Mouse (Mus musculus): ENCODE measurements around the gene Ssh1. TPM values are rescaled to one million over a fixed set of nuclear protein-coding genes. Genes with fewer than 3 reads are reported as not detected.

Ssh1 gene
- polyA plus RNA-seq, 1 experiment from 2014 or later: 28.2 TPM

DNA sequence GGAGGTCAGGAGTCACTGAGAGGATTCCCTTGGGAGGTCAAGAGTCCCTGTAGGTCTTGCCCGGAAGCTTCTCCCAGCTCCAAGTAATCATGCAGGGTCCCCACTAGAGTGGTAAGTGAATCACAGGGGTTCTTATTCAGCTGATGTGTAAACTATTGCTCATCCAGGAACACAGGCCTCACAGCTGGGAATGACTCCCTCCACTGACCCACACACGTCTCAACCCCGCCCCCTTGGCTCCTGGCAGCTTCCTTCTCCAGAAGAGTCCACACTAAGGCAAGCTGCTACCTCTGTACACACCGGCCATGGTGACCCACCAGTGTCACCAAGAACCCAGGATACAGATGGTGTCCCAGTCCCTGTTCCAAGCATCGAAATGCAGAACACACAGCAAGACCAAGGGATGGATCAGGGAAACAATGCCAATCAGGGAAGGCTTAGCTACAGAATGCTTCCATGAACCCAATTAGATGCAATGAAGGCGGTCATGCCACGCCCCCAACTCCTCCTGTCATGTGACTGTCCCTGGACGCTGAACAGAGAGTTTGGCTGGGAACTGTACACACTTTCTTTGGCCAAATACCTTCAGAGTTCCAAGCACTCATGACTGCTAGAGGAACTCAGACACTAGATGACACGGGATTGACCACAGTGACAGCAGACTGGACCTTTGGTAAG lies 18.0 kb downstream of the Ssh1 start:
- no peaks in the 10 kb centered on the region for H3K9me3 ChIP-seq (ENCODE audit: control insufficient read depth, low read length)
- 69% methylated on average over 9 of the region's 9 CpGs for WGBS
- no peak overlapping the region for H3K4me3 ChIP-seq (ENCODE audit: low read length)
- H3K4me1 ChIP-seq (ENCODE audit: control insufficient read depth, insufficient read depth, low read length): peaks cover 39% of the 10 kb centered on the region
- H3K27ac ChIP-seq (ENCODE audit: low read depth, low read length): no peak overlapping the region; the same call in 1 of the 2 replicates
- ATAC-seq (ENCODE audit: low FRiP score, low TSS enrichment): no peak
- H3K36me3 ChIP-seq (ENCODE audit: control insufficient read depth, insufficient read depth, low read length): peaks cover 8% of the 10 kb centered on the region; the same call in 1 of the 2 replicates
- no peak overlapping the region for H3K9ac ChIP-seq (ENCODE audit: low read depth, low read length)
- H3K27me3 ChIP-seq (ENCODE audit: control insufficient read depth, insufficient read depth, low read length): no peaks in the 10 kb centered on the region
- H3K4me2 ChIP-seq (replicated peaks; ENCODE audit: low read depth, low read length): no peak overlapping the region

DNA sequence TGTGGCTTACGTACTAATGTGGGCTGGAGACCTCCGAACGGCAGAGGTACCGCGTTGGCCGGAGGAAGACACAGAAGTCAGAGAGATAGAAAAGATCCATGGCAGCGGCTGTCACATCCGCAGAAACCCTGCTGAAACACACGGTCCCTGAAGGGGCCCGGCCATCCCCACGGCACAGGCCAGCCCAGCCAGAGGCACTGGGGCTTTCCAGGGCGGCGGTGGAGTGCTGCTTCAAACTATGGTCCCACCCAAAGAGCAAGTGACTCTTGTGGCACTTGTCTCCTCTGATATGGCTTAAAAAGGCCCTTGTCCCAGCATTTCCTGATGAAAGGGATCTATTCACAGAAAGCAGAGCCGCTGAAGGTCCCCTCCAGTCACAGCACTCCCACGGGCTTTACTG lies 19.1 kb downstream of the Ssh1 start:
- peak overlapping the region; percentile 40; the same call in 1 of the 2 replicates for H3K9ac ChIP-seq (ENCODE audit: low read depth, low read length)
- H3K4me2 ChIP-seq (replicated peaks; ENCODE audit: low read depth, low read length): no peak overlapping the region
- WGBS: 46% methylated on average over 15 of the region's 15 CpGs
- H3K27ac ChIP-seq (ENCODE audit: low read depth, low read length): 0 out of 2 replicates have a peak overlapping the region, but pooled peaks have one; percentile 55
- no peaks in the 10 kb centered on the region for H3K9me3 ChIP-seq (ENCODE audit: control insufficient read depth, low read length)
- H3K27me3 ChIP-seq (ENCODE audit: control insufficient read depth, insufficient read depth, low read length): no peaks in the 10 kb centered on the region
- ATAC-seq (ENCODE audit: low FRiP score, low TSS enrichment): no peak
- no peak overlapping the region for H3K4me3 ChIP-seq (ENCODE audit: low read length)
- peaks cover 15% of the 10 kb centered on the region for H3K36me3 ChIP-seq (ENCODE audit: control insufficient read depth, insufficient read depth, low read length)
- H3K4me1 ChIP-seq (ENCODE audit: control insufficient read depth, insufficient read depth, low read length): peaks cover 39% of the 10 kb centered on the region

DNA sequence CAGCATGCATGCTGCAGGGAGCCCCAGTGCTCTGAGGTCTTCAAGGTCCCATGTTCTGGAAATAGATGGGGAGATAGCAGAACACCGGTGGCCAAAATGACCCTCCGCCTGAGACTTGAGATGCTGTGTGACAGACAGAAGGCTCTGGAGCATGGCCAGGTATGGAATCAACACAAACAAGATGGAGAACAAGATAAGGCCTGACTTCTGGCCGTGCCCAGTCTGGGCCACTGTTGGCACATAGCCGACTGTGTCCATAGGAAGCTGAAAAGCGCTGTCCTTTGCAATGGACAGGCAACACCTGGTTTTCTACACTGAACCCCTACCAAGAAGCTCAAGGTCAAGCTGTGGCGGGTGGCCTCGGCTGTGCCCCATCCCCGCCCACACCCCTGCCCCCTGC lies 19.9 kb downstream of the Ssh1 start:
- Histone ChIP-seq H3K9ac (ENCODE audit: low read depth, low read length) (no peak overlapping the region; the same call in 1 of the 2 replicates), H3K27me3 (ENCODE audit: control insufficient read depth, insufficient read depth, low read length) (no peaks in the 10 kb centered on the region), H3K4me1 (ENCODE audit: control insufficient read depth, insufficient read depth, low read length) (peaks cover 39% of the 10 kb centered on the region), H3K4me2 (replicated peaks; ENCODE audit: low read depth, low read length) (no peak overlapping the region), H3K9me3 (ENCODE audit: control insufficient read depth, low read length) (no peaks in the 10 kb centered on the region), H3K27ac (ENCODE audit: low read depth, low read length) (peak overlapping the region; percentile 55; the same call in 1 of the 2 replicates), H3K4me3 (ENCODE audit: low read length) (no peak overlapping the region), H3K36me3 (ENCODE audit: control insufficient read depth, insufficient read depth, low read length) (peaks cover 20% of the 10 kb centered on the region)
- ATAC-seq (ENCODE audit: low FRiP score, low TSS enrichment): peak; percentile 17; the same call in 1 of the 2 replicates
- 75% methylated on average over 8 of the region's 8 CpGs for WGBS

DNA sequence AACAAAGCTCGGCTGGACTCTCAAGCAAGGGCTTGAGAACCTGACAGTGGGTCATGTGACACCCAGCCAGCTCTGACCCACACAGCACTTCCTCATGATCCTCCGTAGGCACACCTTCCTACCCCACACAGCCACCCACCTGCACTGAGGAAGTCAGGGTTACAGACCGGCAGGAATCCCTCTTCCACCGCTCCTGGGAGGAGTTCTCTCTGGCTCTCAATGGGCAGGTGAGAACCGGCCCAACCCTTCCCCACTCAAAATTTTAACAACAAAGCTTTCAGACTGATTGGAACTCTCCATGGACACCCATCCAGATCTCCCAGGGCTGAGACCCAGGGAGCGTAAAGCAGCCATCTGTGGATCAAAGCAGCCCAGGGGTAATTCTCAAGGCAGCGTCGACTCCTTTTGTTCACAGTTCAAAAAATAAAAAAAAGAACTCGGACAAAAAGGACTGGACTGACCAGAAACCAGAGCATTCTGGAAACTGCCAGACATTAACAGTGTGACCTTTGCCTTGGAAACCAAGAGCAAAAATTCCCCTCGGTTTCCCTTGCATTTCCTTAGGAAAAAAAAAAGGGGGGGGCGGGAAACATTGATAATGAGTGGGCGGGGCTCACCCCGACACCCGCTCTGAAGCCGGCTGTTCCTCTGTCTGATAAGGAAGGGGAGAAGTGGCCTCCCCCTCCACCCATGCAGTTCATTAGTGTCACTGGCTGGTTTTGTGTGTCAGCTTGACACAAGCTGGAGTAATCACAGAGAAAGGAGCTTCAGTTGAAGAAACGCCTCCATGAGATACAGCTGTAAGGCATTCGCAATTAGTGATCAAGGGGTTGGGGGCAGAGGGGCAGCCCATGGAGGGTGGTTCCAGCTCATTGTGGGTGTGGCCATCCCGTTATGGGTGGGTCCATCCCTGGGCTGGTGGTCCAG lies 20.8 kb downstream of the Ssh1 start:
- peaks cover 39% of the 10 kb centered on the region for H3K4me1 ChIP-seq (ENCODE audit: control insufficient read depth, insufficient read depth, low read length)
- no peaks in the 10 kb centered on the region for H3K9me3 ChIP-seq (ENCODE audit: control insufficient read depth, low read length)
- H3K27ac ChIP-seq (ENCODE audit: low read depth, low read length): peak overlapping the region; percentile 84
- WGBS: 12% methylated on average over 18 of the region's 18 CpGs
- 0 out of 2 replicates have a peak overlapping the region, but pooled peaks have one; percentile 1 for H3K4me3 ChIP-seq (ENCODE audit: low read length)
- no peak overlapping the region; the same call in 1 of the 2 replicates for H3K4me2 ChIP-seq (replicated peaks; ENCODE audit: low read depth, low read length)
- H3K27me3 ChIP-seq (ENCODE audit: control insufficient read depth, insufficient read depth, low read length): no peaks in the 10 kb centered on the region
- no peak overlapping the region for H3K9ac ChIP-seq (ENCODE audit: low read depth, low read length)
- H3K36me3 ChIP-seq (ENCODE audit: control insufficient read depth, insufficient read depth, low read length): peaks cover 23% of the 10 kb centered on the region
- peak; percentile 30; the same call in 1 of the 2 replicates for ATAC-seq (ENCODE audit: low FRiP score, low TSS enrichment)

DNA sequence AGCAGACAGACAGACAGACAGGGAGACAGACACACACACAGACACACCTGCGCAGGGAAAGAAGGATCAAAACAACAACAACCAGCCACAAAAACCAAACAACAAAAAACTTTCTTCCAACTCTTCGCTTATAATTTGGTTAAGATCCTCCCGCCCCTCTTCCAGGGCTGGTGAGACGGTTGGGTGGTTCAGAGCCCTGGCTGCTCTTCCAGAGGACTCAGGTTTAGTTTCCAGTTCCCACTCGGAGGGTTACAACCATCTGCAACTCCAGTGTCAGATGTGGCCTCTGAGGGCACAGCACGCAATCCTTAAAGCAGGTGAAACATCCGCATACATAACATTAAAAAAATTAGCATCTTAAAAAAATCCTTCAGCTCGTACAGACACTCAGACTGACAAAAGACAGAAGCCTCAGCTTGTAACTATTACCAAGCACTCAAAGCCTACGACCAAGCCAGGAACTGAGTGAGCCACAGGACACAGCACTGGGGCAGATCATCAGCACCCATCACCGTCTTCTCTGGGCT lies 22.2 kb downstream of the Ssh1 start:
- WGBS: 68% methylated on average over 10 of the region's 10 CpGs
- Histone ChIP-seq H3K4me2 (replicated peaks; ENCODE audit: low read depth, low read length) (no peak overlapping the region), H3K27ac (ENCODE audit: low read depth, low read length) (no peak overlapping the region), H3K36me3 (ENCODE audit: control insufficient read depth, insufficient read depth, low read length) (peaks cover 25% of the 10 kb centered on the region), H3K4me3 (ENCODE audit: low read length) (no peak overlapping the region), H3K4me1 (ENCODE audit: control insufficient read depth, insufficient read depth, low read length) (peaks cover 39% of the 10 kb centered on the region), H3K9ac (ENCODE audit: low read depth, low read length) (no peak overlapping the region), H3K9me3 (ENCODE audit: control insufficient read depth, low read length) (no peaks in the 10 kb centered on the region), H3K27me3 (ENCODE audit: control insufficient read depth, insufficient read depth, low read length) (no peaks in the 10 kb centered on the region)
- ATAC-seq (ENCODE audit: low FRiP score, low TSS enrichment): no peak

DNA sequence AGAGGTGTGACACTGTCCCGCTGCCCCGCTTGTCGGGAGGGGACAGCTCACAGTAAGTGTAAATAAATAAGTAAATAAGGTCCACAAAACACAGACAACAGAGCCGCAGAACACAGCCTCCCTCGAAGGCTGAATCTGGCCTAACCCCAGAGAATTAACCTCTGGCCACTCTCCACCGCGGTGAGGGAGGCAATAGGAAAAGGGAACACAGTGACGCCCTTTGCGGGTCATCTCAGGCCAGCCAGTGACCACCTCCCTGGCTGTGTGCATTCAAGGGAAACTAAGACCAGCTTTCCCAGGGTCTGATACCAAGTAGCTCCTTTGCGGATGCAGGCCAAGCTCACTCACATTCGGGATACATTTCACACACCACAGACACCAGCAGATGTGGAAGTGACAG lies 25.3 kb downstream of the Ssh1 start:
- peaks cover 13% of the 10 kb centered on the region for H3K4me1 ChIP-seq (ENCODE audit: control insufficient read depth, insufficient read depth, low read length)
- no peak overlapping the region for H3K9ac ChIP-seq (ENCODE audit: low read depth, low read length)
- H3K4me2 ChIP-seq (replicated peaks; ENCODE audit: low read depth, low read length): no peak overlapping the region
- no peaks in the 10 kb centered on the region for H3K27me3 ChIP-seq (ENCODE audit: control insufficient read depth, insufficient read depth, low read length)
- ATAC-seq (ENCODE audit: low FRiP score, low TSS enrichment): no peak
- no peaks in the 10 kb centered on the region for H3K9me3 ChIP-seq (ENCODE audit: control insufficient read depth, low read length)
- no peak overlapping the region for H3K4me3 ChIP-seq (ENCODE audit: low read length)
- H3K36me3 ChIP-seq (ENCODE audit: control insufficient read depth, insufficient read depth, low read length): peaks cover 43% of the 10 kb centered on the region
- no peak overlapping the region for H3K27ac ChIP-seq (ENCODE audit: low read depth, low read length)
- WGBS: 41% methylated on average over 11 of the region's 11 CpGs

DNA sequence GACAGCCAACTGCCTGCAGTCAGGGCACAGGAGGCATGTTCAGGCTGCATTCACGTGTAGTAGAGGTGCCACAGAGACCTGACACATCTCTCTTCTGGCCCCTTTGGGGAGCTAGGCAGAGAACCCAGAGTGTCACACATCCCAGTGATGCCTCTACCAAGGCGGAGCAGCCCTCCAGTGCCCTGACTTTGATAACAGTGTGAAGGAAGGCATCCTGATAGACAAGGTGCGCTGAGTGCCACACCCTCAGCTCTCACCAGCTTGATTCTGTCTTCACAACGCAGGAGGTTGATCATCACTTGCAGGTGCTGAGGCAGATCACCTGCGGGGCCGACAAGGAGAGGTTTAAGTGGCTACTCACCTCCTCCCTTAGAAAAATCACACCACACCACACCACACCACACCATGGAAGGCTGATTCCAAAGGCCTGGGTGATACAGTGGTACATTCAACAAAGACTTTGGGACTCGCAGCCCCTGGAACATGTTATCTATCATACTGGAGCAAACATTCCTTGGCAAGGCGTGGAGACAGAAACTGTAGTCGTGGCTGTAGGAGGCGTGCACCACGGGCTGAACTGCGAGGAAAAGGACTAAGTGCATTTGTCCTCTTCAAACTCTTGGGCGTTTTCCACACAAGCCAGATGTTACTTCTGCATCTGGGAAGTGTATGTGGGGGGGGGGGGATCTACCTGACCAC lies 27.1 kb downstream of the Ssh1 start:
- Histone ChIP-seq H3K36me3 (ENCODE audit: control insufficient read depth, insufficient read depth, low read length) (peaks cover 45% of the 10 kb centered on the region), H3K4me3 (ENCODE audit: low read length) (no peak overlapping the region), H3K27ac (ENCODE audit: low read depth, low read length) (no peak overlapping the region), H3K4me1 (ENCODE audit: control insufficient read depth, insufficient read depth, low read length) (peaks cover 13% of the 10 kb centered on the region), H3K9me3 (ENCODE audit: control insufficient read depth, low read length) (no peaks in the 10 kb centered on the region), H3K27me3 (ENCODE audit: control insufficient read depth, insufficient read depth, low read length) (no peaks in the 10 kb centered on the region), H3K9ac (ENCODE audit: low read depth, low read length) (no peak overlapping the region), H3K4me2 (replicated peaks; ENCODE audit: low read depth, low read length) (no peak overlapping the region)
- WGBS: 88% methylated on average over 13 of the region's 13 CpGs
- no peak for ATAC-seq (ENCODE audit: low FRiP score, low TSS enrichment)

DNA sequence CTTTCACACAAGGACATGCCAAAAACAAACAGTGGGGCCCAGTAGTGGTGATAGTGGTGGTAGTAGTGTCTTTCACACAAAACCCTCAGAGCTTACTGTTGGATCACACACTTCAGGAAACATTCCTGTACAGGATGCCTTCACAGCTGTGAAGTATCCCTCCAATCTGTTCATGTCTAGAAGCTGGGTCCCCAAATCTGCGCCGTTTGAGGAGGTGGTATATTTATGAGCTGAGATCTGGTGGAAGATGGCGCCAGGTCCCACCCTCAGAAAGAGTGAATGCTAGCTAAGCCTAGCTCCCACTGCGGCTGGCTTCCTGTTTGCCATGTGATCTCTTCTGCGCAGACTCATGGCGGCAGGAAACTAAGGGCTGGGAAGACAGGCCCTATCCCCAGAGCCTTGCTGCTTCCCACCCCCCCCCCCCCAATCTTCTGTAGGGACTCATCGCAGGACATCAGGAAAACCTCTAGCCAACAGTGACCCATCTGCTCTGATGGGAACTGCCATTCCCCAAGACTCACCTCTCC lies 28.0 kb downstream of the Ssh1 start:
- H3K9ac ChIP-seq (ENCODE audit: low read depth, low read length): no peak overlapping the region
- H3K27me3 ChIP-seq (ENCODE audit: control insufficient read depth, insufficient read depth, low read length): no peaks in the 10 kb centered on the region
- no peak overlapping the region for H3K4me2 ChIP-seq (replicated peaks; ENCODE audit: low read depth, low read length)
- peaks cover 53% of the 10 kb centered on the region for H3K36me3 ChIP-seq (ENCODE audit: control insufficient read depth, insufficient read depth, low read length)
- H3K27ac ChIP-seq (ENCODE audit: low read depth, low read length): no peak overlapping the region
- H3K9me3 ChIP-seq (ENCODE audit: control insufficient read depth, low read length): no peaks in the 10 kb centered on the region
- no peak overlapping the region for H3K4me3 ChIP-seq (ENCODE audit: low read length)
- peaks cover 13% of the 10 kb centered on the region for H3K4me1 ChIP-seq (ENCODE audit: control insufficient read depth, insufficient read depth, low read length)
- no peak for ATAC-seq (ENCODE audit: low FRiP score, low TSS enrichment)
- 94% methylated on average over 7 of the region's 7 CpGs for WGBS

All from kidney, embryonic 14.5 days (tissue).